Mouse (Mus musculus) olfactory bulb, adult 2 months (tissue): Measurements from ENCODE around the gene Chadl.

Source experiments
- CTCF ChIP-seq: fragments of 200-500 bp; IDR thresholded peaks from 2 replicates; pipeline ENCODE4 v1.5.1; 2012; ENCODE audit warnings: low read depth, mild to moderate bottlenecking, low read length, moderate library complexity; ENCODE audit not compliant: insufficient read depth
- POLR2A ChIP-seq: fragments of 200-500 bp; IDR thresholded peaks from 2 replicates; pipeline ENCODE4 v1.6.1; 2012; ENCODE audit warnings: mild to moderate bottlenecking, low read depth, low read length, moderate library complexity; ENCODE audit not compliant: insufficient read depth

DNA sequence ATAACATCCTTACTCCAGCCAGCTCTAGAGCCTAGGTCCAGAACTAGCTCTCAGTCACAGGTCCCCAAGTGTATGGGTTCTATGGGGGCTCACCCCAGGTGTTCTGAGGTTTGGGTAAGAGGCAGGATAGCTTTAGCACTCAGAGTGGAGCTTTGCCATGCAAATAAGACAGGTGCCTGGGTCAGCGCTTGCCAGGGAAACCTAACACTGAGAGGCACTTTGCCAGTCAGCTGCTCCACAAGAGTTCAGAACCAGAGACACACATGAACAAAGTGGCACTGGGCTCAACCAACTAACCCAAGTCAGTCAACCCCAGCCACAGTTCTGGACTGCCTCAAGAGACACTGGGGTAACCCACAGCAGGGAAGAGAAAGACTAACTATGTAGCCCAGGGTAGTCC is 12.6 kb upstream of the Chadl start:
- no peak for TF ChIP-seq POLR2A
- no peak for TF ChIP-seq CTCF
